Mouse (Mus musculus): ENCODE results near the gene Bhmt.
"Not testable (repeated sequence)": the region's sequence is repeated elsewhere in the genome, so short reads cannot be mapped to it uniquely, and the experiment has no call there.

The Bhmt gene

GRCm38 (mm10) chr13:93607701-93608100 is 30.1 kb downstream of the Bhmt start:
- no peak for DNase-seq (ENCODE audit: low spot score)

- DNase-seq (ENCODE audit: low spot score), result no peak
Measured at GRCm38 (mm10) chr13:93606868-93607578, 30.7 kb downstream of the Bhmt start.

GRCm38 (mm10) chr13:93604698-93605097 is 33.1 kb downstream of the Bhmt start:
- DNase-seq (ENCODE audit: low spot score), result no peak

- no peak for DNase-seq (ENCODE audit: low spot score)
Measured at GRCm38 (mm10) chr13:93601527-93601926, 36.2 kb downstream of the Bhmt start.

GRCm38 (mm10) chr13:93593040-93593699 is 44.6 kb downstream of the Bhmt start:
- no peak for DNase-seq (ENCODE audit: low spot score)

GRCm38 (mm10) chr13:93582526-93582925 is 55.2 kb downstream of the Bhmt start:
- not testable (repeated sequence) for DNase-seq (ENCODE audit: low spot score)

GRCm38 (mm10) chr13:93580431-93580830 is 57.3 kb downstream of the Bhmt start:
- DNase-seq (ENCODE audit: low spot score), result no peak

GRCm38 (mm10) chr13:93569676-93570075 is 68.1 kb downstream of the Bhmt start:
- no peak for DNase-seq (ENCODE audit: low spot score)
